Mouse (Mus musculus): ENCODE measurements around the gene Carns1.

GRCm38 (mm10) chr19:4197180-4197579, 21.9 kb upstream of the Carns1 start:
- TF ChIP-seq CTCF (IDR thresholded peaks at IDR 0.05; ENCODE audit: control insufficient read depth, insufficient read depth, insufficient read length) (no peak), MYOG (IDR thresholded peaks at IDR 0.05; ENCODE audit: control insufficient read depth, extremely low read depth, insufficient read length) (no peak), MYOD1 (IDR thresholded peaks at IDR 0.05; ENCODE audit: control insufficient read depth, insufficient read length, low read depth) (no peak)
